Mouse (Mus musculus) E14TG2a.4 (cell line): ENCODE results near the gene Vps13c.

Experiments
- CTCF ChIP-seq: conservative IDR thresholded peaks from 2 replicates; pipeline ENCODE4 v1.5.1; 2014; ENCODE audit warnings: low read length
- POU5F1 ChIP-seq: IDR thresholded peaks from 2 replicates; pipeline ENCODE4 v1.6.1; 2014; ENCODE audit warnings: low read length, borderline replicate concordance

DNA sequence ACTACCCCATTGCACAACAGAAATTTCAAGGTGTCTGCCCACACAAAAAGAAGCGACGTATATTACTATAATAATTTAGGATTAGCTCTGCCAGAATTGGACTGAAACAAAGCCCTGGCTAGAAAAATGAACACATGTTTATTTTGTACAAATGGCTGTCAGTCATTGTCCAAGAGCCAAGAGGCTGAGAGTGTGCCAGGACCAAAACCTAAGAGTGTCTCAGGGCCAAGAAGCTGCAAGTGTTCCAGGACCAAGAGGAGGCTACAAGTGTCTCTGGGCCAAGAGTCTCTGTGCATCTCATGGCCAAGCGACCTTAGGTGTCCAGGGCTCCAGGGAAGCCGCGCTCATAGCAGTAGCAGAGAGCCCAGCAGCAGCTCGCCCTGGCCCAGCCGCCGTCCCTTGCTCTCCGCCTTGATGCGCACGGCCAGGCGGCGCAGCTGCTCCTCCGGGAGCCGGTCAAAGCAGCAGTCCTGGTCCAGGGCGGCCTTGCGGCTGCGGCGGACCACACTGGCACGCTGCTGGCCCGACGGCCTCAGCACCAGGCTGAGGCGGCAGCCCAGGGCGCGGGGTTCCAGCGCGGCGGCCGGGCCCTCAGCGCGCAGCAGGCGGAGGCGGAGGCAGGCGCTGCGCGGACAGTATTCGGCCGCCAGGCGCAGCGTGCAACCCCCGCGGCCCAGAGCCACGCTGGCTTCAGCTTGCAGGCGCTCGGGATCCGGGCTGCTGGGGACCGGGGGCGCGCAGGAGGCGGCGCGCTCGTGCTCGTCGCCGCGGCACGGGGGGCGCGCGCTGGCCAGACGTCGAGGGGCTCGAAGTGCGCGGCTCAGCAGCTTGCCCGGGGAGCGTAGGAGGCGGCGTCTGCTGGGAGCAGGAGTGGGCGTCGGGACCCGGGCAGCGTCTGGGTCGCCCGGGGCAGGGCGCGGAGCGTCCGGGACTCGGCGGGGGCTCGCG, 9.5 kb upstream of the Vps13c start:
- no peak for TF ChIP-seq CTCF
- TF ChIP-seq POU5F1 = no peak
